Mouse (Mus musculus): ENCODE measurements around the gene Entpd3.
A peak's percentile ranks its signal among the peaks of the same experiment; 100 is the strongest.
"Not testable (repeated sequence)": the region's sequence is repeated elsewhere in the genome, so short reads cannot be mapped to it uniquely, and the experiment has no call there.

Gene Entpd3

DNA sequence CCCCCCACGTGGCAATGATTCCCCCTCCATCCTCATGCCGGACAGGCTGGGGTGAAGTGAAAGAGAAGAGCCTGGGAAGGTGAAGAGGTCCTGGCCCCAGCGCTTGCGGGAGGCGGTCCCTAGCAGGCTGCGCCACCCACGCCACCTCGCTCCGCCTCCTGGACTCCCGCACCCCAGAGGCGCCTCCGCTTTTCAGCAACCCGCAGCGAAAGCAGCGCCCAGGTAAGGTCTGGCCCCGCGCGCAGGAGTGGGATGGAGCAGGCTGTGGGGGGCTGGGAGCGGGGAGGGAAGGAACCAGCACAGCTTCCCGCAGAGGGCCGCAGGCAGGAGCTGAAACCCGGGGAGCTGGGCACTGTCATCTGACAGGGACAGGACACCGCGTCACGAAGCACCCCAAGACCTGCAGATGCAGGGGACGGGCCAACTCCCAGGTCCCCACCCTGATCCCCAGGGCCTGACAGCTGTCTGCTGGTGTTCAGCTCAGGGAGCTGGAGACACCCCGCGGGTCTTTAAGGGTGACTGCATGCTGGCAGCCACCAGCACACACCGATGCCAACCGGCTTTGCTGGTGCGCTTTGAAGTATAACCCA, at the start of gene Entpd3:
TSS of gene Entpd3 (plus strand) at position 157 of the 590 bp plus-strand sequence.
- DNase-seq, result peak in 1 of 2 experiments; percentile 22

DNA sequence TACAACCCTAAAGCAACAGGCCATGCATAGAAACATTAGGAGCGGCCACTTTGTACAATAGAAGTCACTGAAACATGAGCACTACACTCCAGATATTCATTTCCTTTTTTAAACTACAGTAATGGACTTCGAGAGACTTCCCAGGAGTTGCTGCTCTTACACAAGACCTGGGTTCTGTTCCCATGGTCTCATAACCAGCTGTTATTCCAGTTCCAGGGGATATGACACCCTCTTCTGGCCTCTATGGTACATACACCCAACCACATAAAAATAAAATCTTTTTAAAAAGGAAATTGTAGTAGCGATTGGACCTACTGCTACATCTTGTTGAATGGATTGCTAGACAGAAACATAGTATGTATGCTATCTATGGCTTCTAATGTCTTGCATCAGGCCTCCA, 48.1 kb upstream of the Entpd3 start:
- DNase-seq, result no peak

DNA sequence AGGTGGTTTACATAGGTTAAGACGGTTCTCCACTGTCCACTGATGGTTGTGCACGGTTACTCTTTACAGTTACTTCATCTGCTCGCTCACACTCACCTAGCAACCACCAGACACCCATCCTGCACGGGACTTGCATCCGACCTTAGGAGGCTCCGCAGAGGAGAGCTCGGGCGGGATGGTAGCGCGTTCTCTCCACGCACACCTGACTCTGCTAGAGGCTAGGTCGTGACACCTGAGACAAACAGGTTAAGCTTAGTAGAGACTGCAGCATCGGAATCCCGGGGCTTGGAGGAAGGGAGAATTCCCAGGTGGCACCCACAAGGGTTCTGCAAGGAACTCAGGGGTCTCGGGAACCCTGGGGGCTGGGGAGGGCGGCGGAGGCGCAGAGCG, 47.6 kb upstream of the Entpd3 start, which contains the start of gene Eif1b:
TSS of gene Eif1b (plus strand) at position 223 of the 390 bp plus-strand sequence.
- no peak for DNase-seq

DNA sequence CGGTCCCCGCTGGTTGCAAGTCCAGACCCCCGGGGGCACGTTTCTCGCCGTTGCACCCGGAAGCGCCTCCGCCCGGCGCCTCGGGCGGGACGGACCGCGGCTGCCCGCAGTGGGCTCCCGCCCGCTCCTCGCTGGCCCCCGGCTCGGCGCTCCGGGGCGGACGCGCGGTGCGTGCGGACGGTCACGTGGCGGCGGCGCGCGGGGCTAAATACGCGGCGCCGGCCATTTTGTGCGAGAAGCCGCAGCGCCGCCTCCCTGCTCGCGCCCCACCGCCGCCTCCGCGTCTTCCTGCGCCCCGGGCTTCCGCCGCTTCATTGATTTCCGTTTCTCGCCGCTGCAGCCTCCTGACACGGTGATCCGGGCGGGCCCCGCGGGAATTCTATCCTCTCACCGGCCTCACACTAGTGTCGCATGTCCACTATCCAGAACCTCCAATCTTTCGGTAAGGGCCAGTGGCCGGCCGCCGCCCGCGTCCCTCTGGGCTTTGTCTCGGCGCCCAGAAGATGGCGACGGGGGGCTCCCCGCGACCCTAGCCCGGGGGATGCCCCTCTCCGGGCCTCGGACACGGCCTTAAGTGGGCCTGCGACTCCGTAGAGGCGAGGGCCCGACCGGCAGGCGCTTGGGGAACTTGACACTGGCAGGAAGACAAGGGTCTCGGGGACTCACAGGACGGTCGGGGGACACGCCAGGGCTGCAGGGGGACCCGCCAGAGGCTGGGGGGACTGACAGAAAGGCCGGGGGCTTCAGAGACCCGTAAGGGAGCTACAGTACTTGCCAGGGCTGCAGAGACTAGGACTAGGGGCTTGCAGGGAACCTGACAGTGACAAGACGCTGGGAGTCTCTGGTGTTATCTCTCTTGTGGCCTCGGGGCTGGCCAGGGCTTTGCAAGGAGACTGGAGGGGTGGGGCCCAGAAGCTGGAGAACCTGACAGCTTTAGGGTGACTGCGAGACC, 46.9 kb upstream of the Entpd3 start:
- peak; percentile 90 to 92 for DNase-seq

DNA sequence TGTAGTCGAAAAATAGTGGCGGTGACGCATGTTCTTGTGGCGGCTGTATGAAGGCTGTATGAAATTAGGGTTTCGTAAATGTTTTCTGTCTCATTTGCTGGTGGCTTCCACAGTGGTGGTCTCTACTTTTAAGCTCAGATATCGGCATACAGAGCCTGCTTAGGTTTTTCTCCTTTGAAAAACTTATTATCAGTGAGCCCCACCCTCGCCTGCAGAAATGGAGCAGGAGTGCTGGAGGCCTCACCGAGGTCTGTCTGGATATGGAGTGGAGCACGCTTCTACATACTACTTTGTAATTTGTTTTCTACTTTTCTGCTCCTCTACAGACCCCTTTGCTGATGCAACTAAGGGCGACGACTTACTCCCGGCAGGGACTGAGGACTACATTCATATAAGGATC, 45.8 kb upstream of the Entpd3 start:
- no peak for DNase-seq

DNA sequence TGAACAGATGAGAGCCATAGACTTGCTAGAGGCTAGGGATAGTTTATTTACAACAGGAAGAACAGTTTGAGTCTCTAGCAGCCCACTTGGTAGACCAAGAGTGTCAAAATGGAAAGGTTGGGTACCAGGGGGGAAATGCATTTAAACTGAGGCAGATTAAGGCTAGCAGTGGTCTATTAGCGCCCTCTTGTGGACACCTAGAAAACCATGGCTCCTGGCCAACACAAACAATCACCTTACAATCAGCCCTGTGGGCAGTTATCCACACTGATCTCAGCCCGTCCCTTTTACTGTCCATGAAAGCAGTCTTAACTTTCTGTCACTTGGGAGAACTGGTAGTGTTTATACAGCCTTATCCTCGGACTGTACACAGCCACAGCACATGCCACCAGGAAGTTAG, 42.9 kb upstream of the Entpd3 start:
- DNase-seq, result peak; percentile 85 to 91

DNA sequence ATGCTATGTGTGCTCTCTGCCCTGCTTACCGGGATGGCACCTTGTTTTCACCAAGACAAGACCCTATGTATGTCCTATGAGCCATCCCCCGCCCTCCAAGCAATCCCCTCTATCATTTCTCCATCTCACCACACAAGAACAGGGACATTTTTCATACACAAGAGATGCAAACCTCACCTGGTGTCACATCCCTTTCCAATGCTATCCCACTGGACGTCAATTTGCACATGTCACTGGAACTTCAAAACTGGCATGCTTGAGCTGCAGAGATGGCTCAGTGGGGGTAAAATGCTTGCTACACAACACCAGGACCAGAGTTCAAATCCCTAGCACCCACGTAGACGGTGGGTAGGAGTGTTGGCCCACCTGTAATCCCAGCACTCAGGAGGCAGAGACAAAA, 41.6 kb upstream of the Entpd3 start:
- DNase-seq, result no peak

DNA sequence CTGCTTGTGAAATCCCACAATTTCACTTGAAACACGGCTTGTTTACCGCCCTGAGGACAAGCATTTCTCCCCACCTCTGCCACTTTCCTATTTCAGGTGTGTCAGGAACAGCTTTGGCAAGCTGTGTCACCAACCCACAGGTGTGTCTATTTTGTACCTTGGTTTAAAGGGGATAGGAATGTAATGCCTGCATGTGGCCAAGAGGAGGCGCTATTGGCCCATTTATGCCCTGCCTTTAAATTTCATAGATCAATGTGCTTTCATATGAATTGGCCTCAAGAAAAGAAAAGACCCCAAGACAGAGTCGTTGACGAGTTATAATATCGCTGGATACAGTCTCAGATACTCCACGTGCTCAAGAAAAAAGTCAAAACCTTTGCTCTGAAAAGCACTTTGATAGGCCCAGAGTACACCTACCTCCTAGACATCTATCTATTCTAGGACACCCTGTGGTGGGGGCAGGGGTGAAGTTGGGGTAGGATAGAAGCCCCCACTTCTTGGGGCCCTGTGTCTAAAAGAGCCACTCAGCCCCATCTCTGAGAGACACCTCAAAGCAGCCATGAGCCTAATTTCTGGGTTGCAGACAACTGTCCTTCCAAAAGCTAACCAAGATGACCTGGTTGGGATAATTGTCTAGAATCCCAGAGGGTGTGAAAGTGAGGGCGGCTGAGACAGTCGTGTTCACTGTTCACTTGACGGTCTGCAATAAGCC, 38.3 kb upstream of the Entpd3 start:
- DNase-seq, result no peak

DNA sequence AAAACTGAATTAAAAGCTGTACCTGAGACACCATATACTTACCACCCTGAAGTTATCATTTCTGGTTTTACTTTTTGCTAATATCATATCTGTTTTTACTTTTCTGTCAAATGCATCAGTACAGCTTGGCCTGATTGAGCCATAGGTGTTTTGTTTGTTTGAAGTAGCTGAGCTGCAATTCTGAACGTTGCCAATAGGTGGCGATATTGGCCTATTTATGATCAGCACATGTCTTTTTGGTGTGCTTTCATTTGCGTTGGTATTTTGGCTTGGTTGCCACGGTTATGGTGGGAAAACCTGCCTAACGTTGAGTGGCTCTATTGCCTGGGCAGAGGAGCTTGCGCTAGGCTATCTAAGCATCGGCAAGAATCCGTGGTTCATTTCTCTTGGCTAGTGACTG, 37.6 kb upstream of the Entpd3 start:
- peak; percentile 89 to 92 for DNase-seq

DNA sequence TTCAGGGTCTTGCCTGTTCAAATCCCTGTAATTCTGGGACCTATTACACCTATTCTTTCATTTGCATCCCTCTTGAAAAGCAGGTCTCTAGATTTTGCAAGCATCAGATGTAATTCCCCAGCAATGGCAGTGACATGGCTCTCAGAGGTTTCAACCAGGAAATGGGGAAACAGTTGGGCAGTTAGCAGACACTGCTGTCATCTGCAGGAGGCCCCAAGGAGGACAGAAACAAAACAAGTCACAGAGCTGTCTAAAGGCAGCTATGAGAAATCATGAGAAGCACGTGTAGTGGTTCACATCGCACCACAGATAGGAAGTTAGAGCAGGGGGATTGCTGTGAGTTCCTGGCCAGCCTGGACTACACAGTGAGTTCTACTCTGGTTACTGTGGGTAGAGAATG, 35.2 kb upstream of the Entpd3 start:
- DNase-seq, result no peak

DNA sequence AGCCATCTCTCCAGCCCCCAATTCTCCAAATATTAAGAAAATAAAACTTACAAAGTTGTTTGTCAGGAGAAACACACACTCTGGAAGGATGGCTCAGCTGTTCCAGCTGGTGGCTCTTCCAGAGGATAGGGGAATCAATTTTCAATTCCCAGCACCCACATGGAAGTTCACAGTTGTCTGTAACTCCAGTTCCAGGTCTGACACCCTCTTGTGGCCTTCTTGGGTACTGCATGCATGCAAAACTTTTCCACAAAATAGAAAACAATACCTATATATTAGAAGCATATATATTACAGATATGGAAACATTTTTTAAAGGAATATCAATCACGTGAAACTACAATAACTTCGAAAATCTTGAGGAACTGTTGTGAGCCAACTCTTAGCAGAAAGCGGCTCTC, 27.8 kb upstream of the Entpd3 start:
- peak; percentile 40 to 54 for DNase-seq

DNA sequence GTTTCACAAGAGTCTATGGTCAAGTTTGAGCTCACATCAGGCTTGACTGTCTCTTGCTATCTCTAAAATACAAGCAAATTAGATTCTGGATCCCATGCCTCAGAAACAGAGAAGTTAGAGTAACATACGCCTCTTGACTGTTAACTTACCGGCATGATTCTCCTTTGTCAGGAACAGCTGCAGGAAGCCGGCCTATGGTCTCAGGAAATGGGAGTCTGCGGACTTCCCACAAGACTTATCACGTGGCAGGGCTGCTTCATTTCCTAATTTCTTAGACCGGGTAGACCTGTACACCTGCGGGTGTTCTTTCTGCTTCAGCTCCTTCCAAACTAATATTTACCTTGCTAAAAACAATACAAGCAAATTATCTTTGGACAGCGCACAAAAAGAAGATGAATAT, 22.9 kb upstream of the Entpd3 start:
- no peak for DNase-seq

DNA sequence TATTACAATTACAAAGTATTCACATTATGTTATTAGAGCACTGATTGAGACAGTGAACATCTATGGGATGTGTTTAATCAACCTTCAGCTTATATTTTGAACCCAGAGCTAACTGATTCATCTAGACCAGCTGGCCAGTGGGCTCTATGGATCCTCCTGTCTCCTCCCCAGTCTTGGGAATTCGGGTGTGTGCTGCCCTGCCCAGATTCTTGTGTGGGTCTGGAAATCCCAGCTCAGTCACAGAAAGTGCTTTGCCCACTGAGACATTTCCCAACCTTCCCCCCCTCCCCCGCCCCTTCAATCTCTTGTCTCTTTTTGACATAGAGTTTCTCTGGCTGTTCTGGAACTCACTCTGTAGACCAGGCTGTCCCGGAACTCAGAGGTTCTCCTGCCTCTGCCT, 20.7 kb upstream of the Entpd3 start:
- no peak for DNase-seq

DNA sequence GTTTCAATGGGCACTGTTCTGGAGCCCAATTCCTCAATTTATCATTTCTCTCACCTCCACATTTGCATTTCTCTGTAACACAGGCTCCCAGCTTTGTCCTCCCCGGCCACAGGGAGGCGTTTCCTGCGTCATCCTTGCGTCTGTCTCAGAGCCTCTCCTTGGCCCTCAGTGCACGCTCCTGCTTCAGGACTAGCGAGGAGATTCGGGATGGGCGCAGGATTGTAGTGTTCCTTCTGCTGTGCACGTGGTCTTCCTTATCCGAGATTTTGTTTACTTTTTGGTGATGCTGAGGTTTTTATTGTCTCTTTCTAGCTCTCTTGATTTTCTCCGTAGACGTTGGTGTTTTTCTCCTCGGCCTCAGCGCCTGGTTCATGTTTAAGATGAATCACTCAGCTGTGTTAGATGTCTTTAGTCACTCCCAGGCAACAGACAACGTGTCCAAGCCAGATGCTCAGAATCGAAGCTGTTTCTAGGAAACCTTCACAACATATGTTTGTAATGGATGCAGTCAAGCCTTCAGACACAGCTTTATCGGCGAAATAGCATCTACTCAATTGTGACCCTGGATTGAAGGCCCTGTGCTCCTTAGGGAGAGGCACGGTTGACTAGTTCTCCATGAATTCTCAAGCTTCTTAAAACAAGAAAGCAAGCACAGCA, 20.0 kb upstream of the Entpd3 start:
- DNase-seq, result peak; percentile 52 to 53

DNA sequence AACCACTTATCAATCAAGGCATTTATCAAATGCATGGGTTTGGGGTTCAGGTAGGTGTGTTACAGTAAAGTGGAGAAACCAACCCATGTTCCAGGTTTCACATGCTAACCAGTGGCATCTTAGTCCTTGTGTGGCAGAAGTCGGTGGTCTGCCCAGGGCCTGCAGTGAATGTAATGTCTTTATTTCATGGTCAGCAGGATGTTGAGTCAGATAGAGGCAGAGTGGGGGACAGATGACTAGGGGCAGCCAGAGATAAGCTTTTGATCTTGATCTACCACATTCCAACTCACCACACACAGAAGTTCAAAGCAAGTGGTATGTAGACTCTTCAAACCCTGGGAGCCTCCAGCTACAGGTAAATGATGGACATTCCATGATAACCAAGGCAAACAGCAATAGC, 18.5 kb upstream of the Entpd3 start:
- no peak for DNase-seq

DNA sequence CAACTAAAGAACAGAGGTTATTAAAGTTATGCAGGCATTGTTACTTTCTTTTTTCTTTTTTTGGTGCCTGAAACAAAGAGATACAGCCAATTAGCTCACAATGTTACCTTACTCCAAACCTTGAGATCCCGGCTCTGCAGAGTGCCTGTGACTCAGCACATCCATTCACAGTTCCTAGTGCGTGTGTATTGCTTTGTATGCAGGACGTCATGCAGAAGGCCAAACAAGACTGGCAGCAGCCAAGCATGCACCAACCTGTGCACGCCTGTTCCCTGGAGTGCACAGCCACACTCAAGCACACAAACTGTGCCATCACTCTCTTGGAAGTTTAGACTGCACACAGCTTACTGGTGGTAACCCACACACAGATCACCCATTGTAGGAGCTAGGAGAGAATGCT, 12.3 kb upstream of the Entpd3 start:
- no peak for DNase-seq

DNA sequence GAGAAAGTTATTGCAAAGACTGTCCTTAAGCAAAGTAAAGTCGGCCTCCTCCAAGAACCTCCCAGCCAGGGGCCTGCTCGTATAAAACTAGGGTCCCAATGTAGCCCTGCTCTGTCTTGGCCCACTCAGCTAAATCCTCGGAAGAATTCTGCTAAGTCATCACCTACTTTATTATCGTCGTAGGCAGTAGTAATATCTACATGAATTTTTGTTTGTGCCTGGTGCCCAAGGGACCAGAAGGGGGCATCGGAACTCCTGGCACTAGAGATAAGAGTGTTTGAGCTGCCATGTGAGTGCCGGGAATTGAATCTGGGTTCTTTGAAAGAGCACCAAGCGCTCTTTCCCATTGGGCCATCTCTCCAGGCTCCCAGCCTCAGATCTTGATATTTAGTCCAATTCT, 11.7 kb upstream of the Entpd3 start:
- DNase-seq, result no peak

DNA sequence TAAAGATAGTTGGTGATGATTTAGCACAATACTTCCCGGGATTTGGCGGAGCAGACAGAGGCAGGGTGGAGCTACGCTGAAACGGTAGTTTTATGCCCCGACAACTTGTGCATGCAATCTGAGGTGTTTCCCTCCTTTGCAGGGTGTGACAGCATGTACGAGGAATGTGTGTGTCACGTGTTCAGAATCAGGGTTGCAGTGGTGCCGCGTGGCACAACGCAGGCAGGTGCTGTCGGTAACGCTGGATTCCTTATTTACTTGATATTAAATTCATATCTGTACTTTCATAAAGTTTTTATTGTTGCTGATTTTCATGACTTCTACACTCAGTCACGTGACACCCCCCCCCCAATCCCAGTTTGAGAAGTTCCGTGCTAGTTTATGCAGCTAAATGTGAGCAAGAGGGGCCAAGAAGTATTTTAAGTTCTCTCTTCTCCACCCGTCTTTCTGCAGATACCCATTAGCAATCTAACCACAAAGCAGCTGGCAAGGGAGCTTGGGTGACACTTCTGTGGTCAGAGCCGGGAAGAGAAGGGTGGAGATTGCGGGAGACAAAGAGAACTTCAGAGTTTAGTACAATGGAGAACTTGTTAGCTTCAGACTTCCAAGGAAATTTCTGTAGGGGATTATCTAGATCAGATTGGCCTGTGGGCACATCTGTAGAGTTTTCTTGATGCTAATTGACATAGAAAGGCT, 10.7 kb upstream of the Entpd3 start:
- no peak for DNase-seq

DNA sequence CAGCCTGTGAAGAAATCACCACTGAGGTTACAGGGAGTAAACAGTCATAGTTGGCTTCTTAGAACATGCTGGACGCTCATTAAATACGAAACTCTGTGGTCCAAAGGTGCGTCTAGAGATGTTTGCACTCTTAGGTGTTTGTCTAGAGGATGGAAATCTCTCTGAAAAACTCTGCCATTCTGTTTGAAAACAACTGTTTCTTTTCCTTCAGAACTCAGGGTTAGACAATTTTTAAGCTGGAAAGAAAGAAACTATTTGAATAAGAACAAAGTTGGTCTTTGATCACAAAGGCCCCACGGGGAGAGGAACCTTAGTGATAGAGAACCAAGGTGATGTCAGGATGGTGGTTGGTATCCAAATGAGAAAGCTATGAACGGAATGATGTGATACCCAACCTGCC, 9.1 kb upstream of the Entpd3 start:
- no peak for DNase-seq

DNA sequence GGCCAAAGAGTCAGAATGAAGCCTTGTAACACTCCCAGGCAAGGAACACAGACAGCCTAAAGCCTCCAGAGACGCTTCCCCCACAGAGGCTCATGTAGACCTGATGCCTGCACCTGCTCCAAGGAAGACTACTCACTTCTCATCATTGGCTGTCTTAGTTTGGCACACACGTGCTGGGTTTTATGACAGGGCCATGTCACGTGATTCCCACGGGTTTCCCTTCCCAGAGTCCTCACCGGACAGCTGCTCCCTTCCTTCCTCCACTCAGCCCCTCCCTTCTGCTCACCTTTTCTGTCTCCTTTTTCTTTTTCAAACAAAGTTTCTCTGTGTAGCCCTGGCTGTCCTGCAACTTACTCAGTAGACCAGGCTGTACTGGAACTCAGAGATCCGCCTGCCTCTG, 7.6 kb upstream of the Entpd3 start:
- no peak for DNase-seq

DNA sequence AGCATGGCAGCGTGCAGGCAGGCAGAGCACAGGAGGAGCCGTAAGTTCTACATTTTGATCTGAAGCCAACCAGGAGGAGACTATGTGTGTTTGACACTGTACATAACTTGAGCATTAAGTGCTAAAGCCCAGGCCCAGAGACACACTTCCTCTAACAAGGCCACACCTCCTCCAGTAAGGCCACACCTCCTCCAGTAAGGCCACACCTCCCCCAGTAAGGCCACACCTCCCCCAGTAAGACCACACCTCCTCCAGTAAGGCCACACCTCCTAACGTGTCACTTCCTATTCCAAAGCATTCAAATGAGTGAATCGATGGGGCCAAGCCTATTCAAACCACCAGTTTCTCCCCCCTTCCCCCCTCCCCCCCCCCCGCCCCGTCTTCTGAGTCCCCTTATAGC, 6.9 kb upstream of the Entpd3 start:
- no peak for DNase-seq

DNA sequence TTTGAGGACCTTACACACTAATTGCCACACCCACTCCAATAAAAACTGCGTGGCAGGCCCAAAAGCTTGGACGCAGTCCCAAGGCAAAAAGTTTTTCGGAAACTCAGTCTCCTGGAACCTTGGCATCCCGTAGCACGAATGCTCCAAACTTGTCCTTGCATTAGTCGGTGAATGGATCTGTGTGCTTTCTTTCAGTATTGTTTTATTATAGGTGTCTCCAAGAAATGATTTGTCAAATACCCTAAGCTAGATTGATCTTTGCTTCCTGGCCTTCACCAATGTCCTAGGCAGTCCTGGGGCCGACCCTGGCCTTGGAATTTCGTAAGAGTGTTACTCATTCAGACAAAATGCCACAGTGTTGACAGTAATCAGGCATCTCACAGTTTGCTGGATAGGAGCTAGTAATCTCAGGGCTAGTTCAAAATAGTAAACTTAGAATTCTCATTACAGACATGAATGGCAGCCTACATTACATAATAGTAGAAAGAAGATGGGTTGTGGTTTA, 6.1 kb upstream of the Entpd3 start:
- not testable (repeated sequence) for DNase-seq
